Mouse (Mus musculus): ENCODE results near the gene Olfr64. TPM values are rescaled to one million over a fixed set of nuclear protein-coding genes. Genes with fewer than 3 reads are reported as not detected.
A peak's percentile ranks its signal among the peaks of the same experiment; 100 is the strongest.

Gene Olfr64
- not detected for total RNA-seq (2021)

GRCm38 (mm10) chr7:103894385-103894784 lies at the start of gene Olfr64:
Gene Olfr64 (minus strand): TSS chr7:103894485.
- no peak for DNase-seq (ENCODE audit: extremely low spot score in 1 of 2, low spot score in 1 of 2)

- peak in 1 of 2 experiments; percentile 27 for DNase-seq (ENCODE audit: extremely low spot score in 1 of 2, low spot score in 1 of 2)
Observed at GRCm38 (mm10) chr7:103942730-103943129, 48.4 kb upstream of the Olfr64 start.

DNA sequence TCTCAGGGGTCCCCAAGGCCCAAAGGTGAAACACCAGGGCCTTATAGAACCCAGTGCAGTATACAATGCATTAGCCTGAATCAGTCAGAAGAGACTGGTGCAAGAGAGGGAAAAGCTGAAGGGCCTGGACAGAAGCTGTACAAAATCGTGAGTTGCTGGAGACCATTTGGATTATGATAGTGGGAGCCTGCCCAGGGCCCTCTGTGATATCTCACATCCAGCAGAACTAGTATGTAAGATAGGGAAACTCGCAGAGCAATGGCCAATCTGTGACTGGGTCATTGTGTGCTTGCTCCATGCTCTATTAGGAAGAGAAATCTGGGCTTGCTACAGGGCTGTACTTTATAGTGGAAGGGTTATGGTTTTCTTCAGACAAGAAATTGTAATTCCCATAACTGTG lies 40.0 kb upstream of the Olfr64 start, which contains the start of gene Olfr632:
Olfr632 (plus strand) TSS at position 84 of the 400 bp plus-strand sequence.
- DNase-seq (ENCODE audit: extremely low spot score in 1 of 2, low spot score in 1 of 2): no peak

- DNase-seq (ENCODE audit: extremely low spot score in 1 of 2, low spot score in 1 of 2): no peak
Observed at GRCm38 (mm10) chr7:103928525-103928924, 34.2 kb upstream of the Olfr64 start, which contains the start of gene Olfr631. Gene Olfr631 (plus strand): TSS chr7:103928825.

DNA sequence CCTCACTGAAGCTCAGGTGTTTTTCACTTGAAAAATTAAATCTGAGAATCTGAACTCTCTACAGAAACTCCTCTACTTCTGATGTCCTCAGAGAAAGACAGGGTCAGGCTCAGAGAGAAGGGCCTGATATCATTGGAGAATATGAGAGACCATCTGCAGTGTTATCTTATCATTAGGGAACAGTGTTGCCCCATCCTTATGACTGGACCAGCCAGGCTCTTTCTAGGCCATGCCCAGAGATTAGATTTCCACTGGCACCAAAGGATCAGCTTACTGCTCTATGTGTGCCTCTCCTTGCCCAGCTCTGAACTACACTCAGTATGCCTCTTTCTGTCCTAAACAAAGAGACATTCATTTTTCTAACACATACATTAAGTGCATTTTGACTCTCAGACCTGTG lies 21.1 kb upstream of the Olfr64 start:
- DNase-seq (ENCODE audit: extremely low spot score in 1 of 2, low spot score in 1 of 2): no peak

DNA sequence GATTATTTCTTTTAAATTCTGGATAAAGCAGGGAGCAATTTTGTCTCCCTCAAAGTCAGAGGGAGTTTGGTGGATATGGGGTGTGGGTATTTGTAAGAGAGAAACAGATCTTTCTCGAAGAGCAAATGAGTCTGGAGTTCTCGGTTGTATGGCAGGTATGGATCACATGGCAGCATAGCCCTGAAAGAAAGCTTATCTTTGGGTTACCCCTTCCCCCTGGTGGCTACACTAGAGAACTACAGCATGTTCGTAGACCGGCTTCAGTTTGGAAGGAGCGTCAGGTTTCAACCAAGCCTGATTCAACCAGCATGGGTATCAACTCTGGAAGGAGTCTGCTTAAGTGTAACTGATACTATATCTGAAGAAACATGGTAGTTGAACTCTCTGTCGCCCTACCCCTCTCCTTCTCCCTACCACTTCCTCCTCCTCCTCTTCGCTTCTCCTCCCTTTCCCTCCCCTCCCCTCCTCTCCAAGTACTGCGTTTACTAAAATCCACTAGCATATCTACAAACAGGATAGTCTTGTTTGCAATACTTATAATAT lies 18.8 kb upstream of the Olfr64 start:
- DNase-seq (ENCODE audit: extremely low spot score in 1 of 2, low spot score in 1 of 2): no peak

- DNase-seq (ENCODE audit: extremely low spot score in 1 of 2, low spot score in 1 of 2): no peak
Observed at GRCm38 (mm10) chr7:103910047-103910446, 15.8 kb upstream of the Olfr64 start.

DNA sequence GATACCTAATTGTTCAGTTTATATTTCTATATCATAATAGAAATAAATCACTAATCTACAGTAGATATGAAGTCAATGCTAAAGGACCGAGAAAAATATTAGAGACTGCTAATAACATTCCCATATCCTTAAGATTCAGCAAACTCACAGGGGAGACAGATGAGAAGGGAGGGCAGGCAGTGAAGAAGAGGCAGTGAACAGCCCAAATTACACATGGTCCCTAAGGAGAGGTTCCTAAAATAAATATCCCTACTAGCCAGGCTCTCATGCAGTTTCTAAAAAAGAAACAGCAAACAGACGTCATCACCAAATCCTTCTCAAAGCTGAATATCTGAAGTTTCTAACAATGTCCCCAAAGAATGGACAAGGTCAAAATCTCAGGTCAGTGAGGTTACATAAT lies 8.9 kb upstream of the Olfr64 start, which contains the start of gene Olfr65:
Olfr65 (plus strand) TSS at position 301 of the 400 bp plus-strand sequence.
- no peak for DNase-seq (ENCODE audit: extremely low spot score in 1 of 2, low spot score in 1 of 2)

- DNase-seq (ENCODE audit: extremely low spot score in 1 of 2, low spot score in 1 of 2): no peak
Observed at GRCm38 (mm10) chr7:103886152-103886551, 8.1 kb downstream of the Olfr64 start, which contains the start of gene Olfr66. Gene Olfr66 (minus strand): TSS chr7:103886252.

DNA sequence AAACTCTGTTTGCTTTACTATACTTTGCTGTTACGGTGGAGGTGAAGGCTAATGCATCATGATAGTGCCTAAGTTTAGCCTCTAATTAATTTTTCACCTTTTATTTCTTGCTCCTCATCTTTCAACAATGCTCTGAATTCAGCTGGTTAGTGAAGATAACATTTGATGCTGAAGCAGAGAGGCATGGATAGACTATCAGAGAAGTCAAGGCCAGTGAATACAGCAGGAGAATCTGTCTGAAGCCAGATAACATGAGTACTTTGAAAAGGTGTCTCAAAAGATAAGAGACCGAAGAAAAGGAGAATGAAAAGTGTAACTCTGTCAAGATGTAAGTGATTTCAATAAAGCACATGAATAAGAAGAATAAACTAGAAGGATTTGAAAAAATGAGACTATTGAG lies 17.2 kb downstream of the Olfr64 start:
- no peak for DNase-seq (ENCODE audit: extremely low spot score in 1 of 2, low spot score in 1 of 2)

GRCm38 (mm10) chr7:103874451-103874850 lies 19.8 kb downstream of the Olfr64 start:
- no peak for DNase-seq (ENCODE audit: extremely low spot score in 1 of 2, low spot score in 1 of 2)

- peak in 1 of 2 experiments; percentile 10 for DNase-seq (ENCODE audit: extremely low spot score in 1 of 2, low spot score in 1 of 2)
Observed at GRCm38 (mm10) chr7:103873064-103873463, 21.2 kb downstream of the Olfr64 start.

DNA sequence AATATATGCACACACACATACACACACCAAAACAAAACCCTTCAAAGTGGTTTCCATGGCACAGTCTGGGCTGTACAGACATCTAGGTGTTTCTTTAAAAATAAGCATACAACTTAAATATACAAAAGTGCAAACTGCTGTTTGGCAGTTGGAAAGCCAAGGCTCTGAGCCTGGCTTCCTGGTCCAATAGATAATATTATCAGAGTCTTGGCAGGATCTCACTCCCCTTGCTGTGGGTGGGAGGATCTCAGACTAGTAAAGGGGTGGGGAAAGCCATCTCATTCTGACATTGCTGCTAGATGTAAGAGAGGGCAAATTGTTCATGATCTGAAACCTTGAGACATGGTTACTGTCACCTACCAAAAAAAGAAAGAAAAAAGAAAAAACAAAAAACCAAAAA lies 23.6 kb downstream of the Olfr64 start:
- DNase-seq (ENCODE audit: extremely low spot score in 1 of 2, low spot score in 1 of 2): no peak

DNA sequence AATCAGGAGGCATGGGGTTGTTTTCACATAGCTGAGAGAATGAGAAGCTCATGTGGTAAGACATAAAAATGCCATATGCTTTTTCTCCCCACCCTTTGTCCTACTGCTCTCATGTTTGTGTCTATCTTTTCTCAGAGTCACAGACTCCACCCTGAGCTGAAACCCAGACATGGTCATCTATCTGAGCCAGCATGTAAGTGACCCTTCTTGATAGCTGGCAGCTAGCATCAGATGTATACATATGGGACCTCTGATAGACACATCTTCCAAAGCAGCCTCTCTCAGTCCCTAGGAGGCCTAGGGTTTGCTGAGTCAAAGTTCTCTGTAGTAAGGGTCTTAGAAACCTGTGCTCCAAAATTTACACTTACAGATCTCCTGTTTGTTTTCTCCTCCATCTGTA lies 28.6 kb downstream of the Olfr64 start:
- no peak for DNase-seq (ENCODE audit: extremely low spot score in 1 of 2, low spot score in 1 of 2)

- DNase-seq (ENCODE audit: extremely low spot score in 1 of 2, low spot score in 1 of 2): no peak
Observed at GRCm38 (mm10) chr7:103861531-103861930, 32.8 kb downstream of the Olfr64 start.

DNA sequence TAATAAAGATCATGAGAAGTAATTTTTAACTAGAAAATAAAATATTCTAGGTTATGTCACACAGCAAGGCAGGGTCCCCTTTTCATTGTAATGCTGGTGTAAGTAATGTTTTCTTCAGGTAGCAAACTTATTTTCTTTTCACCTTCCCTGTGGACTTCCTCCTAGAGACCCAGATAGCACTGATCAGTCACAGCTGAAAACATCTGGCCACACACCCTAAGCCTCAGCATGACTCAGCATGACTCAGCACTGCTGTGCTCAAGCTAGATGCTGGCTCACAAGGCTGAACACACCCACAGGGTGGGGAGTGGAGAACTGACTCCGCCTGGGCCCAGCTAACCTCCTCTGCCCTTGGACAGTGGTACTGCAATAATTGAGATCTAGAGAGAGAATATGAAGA lies 33.4 kb downstream of the Olfr64 start:
- DNase-seq (ENCODE audit: extremely low spot score in 1 of 2, low spot score in 1 of 2): no peak

DNA sequence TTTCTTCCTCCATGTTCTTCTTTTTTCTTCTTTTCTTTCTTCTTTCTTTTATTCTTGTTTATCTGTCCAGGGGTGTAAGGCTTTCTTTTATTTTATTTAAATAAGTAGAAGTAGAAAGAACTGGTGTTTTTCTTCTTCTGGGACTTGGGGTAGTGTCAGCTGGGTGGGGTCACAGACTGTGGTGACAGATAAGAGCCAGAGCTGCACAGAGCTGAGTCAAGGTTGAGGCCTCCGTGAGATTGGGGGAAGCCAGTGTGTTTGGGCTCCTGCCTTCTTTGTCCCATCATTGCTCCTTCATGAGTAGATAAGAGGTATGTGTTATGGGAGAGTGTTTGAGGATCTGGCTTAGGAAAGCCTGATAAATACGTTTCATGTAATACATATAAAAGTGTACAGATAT lies 35.2 kb downstream of the Olfr64 start:
- no peak for DNase-seq (ENCODE audit: extremely low spot score in 1 of 2, low spot score in 1 of 2)

GRCm38 (mm10) chr7:103854669-103855068 lies 39.6 kb downstream of the Olfr64 start:
- DNase-seq (ENCODE audit: extremely low spot score in 1 of 2, low spot score in 1 of 2): no peak

DNA sequence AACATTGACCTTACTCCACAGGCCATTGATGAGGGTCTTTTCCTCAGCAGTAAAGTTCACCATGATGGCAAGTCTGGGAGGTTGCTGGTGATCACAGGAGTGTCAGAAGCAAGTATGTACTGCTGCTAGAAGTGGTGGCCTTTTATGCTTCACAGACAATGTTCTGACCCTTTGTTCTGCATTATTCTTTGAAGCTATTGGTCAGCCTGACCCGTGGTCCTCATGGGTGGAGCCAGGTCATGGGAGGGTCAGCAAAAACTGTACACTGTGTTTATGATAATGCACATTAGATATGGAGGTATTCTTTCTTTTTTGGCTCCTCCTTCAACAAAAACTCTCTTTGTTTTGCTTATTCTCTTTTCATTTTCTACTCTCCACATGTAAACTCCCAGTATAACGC lies 41.2 kb downstream of the Olfr64 start, which contains the start of gene Hbb-y:
Hbb-y (minus strand) TSS at position 127 of the 400 bp plus-strand sequence.
- no peak for DNase-seq (ENCODE audit: extremely low spot score in 1 of 2, low spot score in 1 of 2)

GRCm38 (mm10) chr7:103844525-103845325 lies 49.6 kb downstream of the Olfr64 start:
- DNase-seq (ENCODE audit: extremely low spot score in 1 of 2, low spot score in 1 of 2): no peak

GRCm38 (mm10) chr7:103843034-103843433 lies 51.3 kb downstream of the Olfr64 start, which contains the start of gene Hbb-bh1:
Gene Hbb-bh1 (minus strand): TSS chr7:103843164.
- DNase-seq (ENCODE audit: extremely low spot score in 1 of 2, low spot score in 1 of 2): no peak

DNA sequence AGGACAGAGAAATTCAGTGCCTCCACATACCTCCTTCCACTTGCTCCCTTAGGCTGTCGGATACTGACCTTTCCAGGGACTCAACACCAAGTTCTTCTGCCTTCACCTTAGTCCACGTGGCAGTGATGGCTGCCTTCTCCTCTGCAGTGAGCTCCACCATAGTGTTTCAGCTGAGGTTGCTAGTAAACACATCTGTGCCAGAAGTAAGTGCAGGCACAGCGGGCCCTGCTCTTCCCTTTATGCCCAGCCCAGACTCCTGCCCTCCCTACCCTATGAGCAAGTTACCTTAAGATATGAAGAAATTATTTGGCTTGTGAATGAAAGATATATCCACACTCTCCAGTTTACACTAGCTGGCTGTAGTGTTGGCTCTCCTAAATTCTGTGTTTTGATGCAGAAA lies 54.0 kb downstream of the Olfr64 start, which contains the start of gene Hbb-bh2:
Hbb-bh2 (minus strand) TSS at position 253 of the 400 bp plus-strand sequence.
- no peak for DNase-seq (ENCODE audit: extremely low spot score in 1 of 2, low spot score in 1 of 2)

Measured in layer of hippocampus, postnatal 25 days (tissue).